Mouse (Mus musculus): ENCODE measurements around the gene Ndufb10. TPM values are rescaled to one million over a fixed set of nuclear protein-coding genes. Genes with fewer than 3 reads are reported as not detected.

Gene Ndufb10
- polyA plus RNA-seq, 1 experiment from 2014 or later: 223 TPM

DNA sequence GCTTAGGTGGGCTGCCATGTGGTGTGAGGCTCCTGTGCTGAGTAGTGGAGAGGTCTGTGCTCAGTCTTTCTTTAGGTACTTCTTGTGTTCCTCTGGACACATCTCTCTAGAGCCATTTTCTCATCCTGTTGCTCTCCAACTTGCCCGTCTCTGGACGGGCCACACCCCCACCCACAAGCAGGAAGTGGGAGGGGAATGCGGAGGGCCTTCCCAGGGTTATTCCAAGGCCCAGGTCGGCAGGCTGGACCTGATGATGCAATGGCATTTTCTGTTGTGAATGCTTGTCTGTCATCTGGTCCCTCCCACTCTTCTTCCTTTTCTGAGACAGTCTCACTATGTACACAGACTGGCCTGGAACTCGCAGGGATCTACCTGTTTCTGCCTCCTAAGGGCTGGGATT lies 52.1 kb downstream of the Ndufb10 start:
- DNase-seq (ENCODE audit: low spot score): no peak
- no peak overlapping the region for H3K4me2 ChIP-seq (replicated peaks; ENCODE audit: low read depth, low read length)
- H3K9ac ChIP-seq (ENCODE audit: low read depth, low read length): no peak overlapping the region

More for the DNA sequence above, 52.1 kb downstream of the Ndufb10 start:
- Histone ChIP-seq H3K9me3 (ENCODE audit: control insufficient read depth, low read length) (no peaks in the 10 kb centered on the region), H3K27me3 (ENCODE audit: control insufficient read depth, insufficient read depth, low read length) (no peaks in the 10 kb centered on the region), H3K4me1 (replicated peaks; ENCODE audit: control insufficient read depth, insufficient read depth, low read length) (peaks cover 3% of the 10 kb centered on the region), H3K4me3 (ENCODE audit: low read depth, low read length) (no peak overlapping the region), H3K27ac (ENCODE audit: low read depth, low read length) (no peak overlapping the region), H3K36me3 (ENCODE audit: control insufficient read depth, insufficient read depth, low read length) (no peaks in the 10 kb centered on the region)
- ATAC-seq (ENCODE audit: low FRiP score): no peak
- WGBS: 31% methylated on average over 5 of the region's 5 CpGs

Other genes with a start within 250 kb of the Ndufb10 start
- 27.8 and 37.7 TPM in 2 replicates for gene Mlst8, start 245.4 kb downstream of the Ndufb10 start, polyA plus RNA-seq (2014; fragmentation: Nextera tagmentation; extraction: Ambion mirVana)
- gene Caskin1, start 235.9 kb downstream of the Ndufb10 start, polyA plus RNA-seq (2014; fragmentation: Nextera tagmentation; extraction: Ambion mirVana): 6.4 and 9.2 TPM in 2 replicates
- gene Traf7, start 196.5 kb downstream of the Ndufb10 start, polyA plus RNA-seq (2014; fragmentation: Nextera tagmentation; extraction: Ambion mirVana): 65.8 and 71.1 TPM in 2 replicates
- 1.8 and 2.8 TPM in 2 replicates for gene Rab26, start 190.3 kb downstream of the Ndufb10 start, polyA plus RNA-seq (2014; fragmentation: Nextera tagmentation; extraction: Ambion mirVana)
- gene Pkd1, start 174.6 kb downstream of the Ndufb10 start, polyA plus RNA-seq (2014; fragmentation: Nextera tagmentation; extraction: Ambion mirVana): 16.0 and 22.2 TPM in 2 replicates
- gene Tsc2, start 91.8 kb downstream of the Ndufb10 start, polyA plus RNA-seq (2014; fragmentation: Nextera tagmentation; extraction: Ambion mirVana): 46.5 and 53.6 TPM in 2 replicates
- gene Nthl1, start 91.8 kb downstream of the Ndufb10 start, polyA plus RNA-seq (2014; fragmentation: Nextera tagmentation; extraction: Ambion mirVana): 12.0 and 16.2 TPM in 2 replicates
- gene Slc9a3r2, start 74.2 kb downstream of the Ndufb10 start, polyA plus RNA-seq (2014; fragmentation: Nextera tagmentation; extraction: Ambion mirVana): 36.0 and 36.3 TPM in 2 replicates
- gene Npw, start 66.0 kb downstream of the Ndufb10 start, polyA plus RNA-seq (2014; fragmentation: Nextera tagmentation; extraction: Ambion mirVana): not detected in 2 replicates
- 24.7 and 24.8 TPM in 2 replicates for gene Zfp598, start 54.8 kb downstream of the Ndufb10 start, polyA plus RNA-seq (2014; fragmentation: Nextera tagmentation; extraction: Ambion mirVana)
- gene Syngr3, start 34.5 kb downstream of the Ndufb10 start, polyA plus RNA-seq (2014; fragmentation: Nextera tagmentation; extraction: Ambion mirVana): 11.9 and 12.1 TPM in 2 replicates
- 44.3 and 47.5 TPM in 2 replicates for gene Gfer, start 28.3 kb downstream of the Ndufb10 start, polyA plus RNA-seq (2014; fragmentation: Nextera tagmentation; extraction: Ambion mirVana)
- 1.5 and 1.7 TPM in 2 replicates for gene Noxo1, start 28.2 kb downstream of the Ndufb10 start, polyA plus RNA-seq (2014; fragmentation: Nextera tagmentation; extraction: Ambion mirVana)
- gene Tbl3, start 16.8 kb downstream of the Ndufb10 start, polyA plus RNA-seq (2014; fragmentation: Nextera tagmentation; extraction: Ambion mirVana): 83.7 and 101 TPM in 2 replicates
- not detected in 2 replicates for gene Rnf151, start 6.4 kb downstream of the Ndufb10 start, polyA plus RNA-seq (2014; fragmentation: Nextera tagmentation; extraction: Ambion mirVana)
- 1,264 and 1,299 TPM in 2 replicates for gene Rps2, start 6.4 kb downstream of the Ndufb10 start, polyA plus RNA-seq (2014; fragmentation: Nextera tagmentation; extraction: Ambion mirVana)
- gene Rpl3l, start 3.3 kb upstream of the Ndufb10 start, polyA plus RNA-seq (2014; fragmentation: Nextera tagmentation; extraction: Ambion mirVana): 0.11 TPM in 1 of 2 replicates, not detected in the other
- 21.1 and 22.8 TPM in 2 replicates for gene Msrb1, start 12.2 kb upstream of the Ndufb10 start, polyA plus RNA-seq (2014; fragmentation: Nextera tagmentation; extraction: Ambion mirVana)
- 1.5 and 2.3 TPM in 2 replicates for gene Hs3st6, start 28.5 kb upstream of the Ndufb10 start, polyA plus RNA-seq (2014; fragmentation: Nextera tagmentation; extraction: Ambion mirVana)
- gene Meiob, start 79.8 kb upstream of the Ndufb10 start, polyA plus RNA-seq (2014; fragmentation: Nextera tagmentation; extraction: Ambion mirVana): not detected in 2 replicates
- 31.5 and 32.0 TPM in 2 replicates for gene Hagh, start 115.7 kb upstream of the Ndufb10 start, polyA plus RNA-seq (2014; fragmentation: Nextera tagmentation; extraction: Ambion mirVana)
- 18.4 and 23.5 TPM in 2 replicates for gene Fahd1, start 125.9 kb upstream of the Ndufb10 start, polyA plus RNA-seq (2014; fragmentation: Nextera tagmentation; extraction: Ambion mirVana)
- 0.12 and 0.40 TPM in 2 replicates for gene Igfals, start 141.5 kb upstream of the Ndufb10 start, polyA plus RNA-seq (2014; fragmentation: Nextera tagmentation; extraction: Ambion mirVana)
- 77.6 and 84.2 TPM in 2 replicates for gene Nubp2, start 161.9 kb upstream of the Ndufb10 start, polyA plus RNA-seq (2014; fragmentation: Nextera tagmentation; extraction: Ambion mirVana)
- gene Spsb3, start 162.2 kb upstream of the Ndufb10 start, polyA plus RNA-seq (2014; fragmentation: Nextera tagmentation; extraction: Ambion mirVana): 43.4 and 46.5 TPM in 2 replicates
- 22.7 and 24.2 TPM in 2 replicates for gene Eme2, start 170.6 kb upstream of the Ndufb10 start, polyA plus RNA-seq (2014; fragmentation: Nextera tagmentation; extraction: Ambion mirVana)
- 70.5 and 73.3 TPM in 2 replicates for gene Mrps34, start 170.6 kb upstream of the Ndufb10 start, polyA plus RNA-seq (2014; fragmentation: Nextera tagmentation; extraction: Ambion mirVana)
- gene Nme3, start 172.0 kb upstream of the Ndufb10 start, polyA plus RNA-seq (2014; fragmentation: Nextera tagmentation; extraction: Ambion mirVana): 45.9 and 49.7 TPM in 2 replicates
- 39.1 and 50.9 TPM in 2 replicates for gene Mapk8ip3, start 212.5 kb upstream of the Ndufb10 start, polyA plus RNA-seq (2014; fragmentation: Nextera tagmentation; extraction: Ambion mirVana)
- 214 and 237 TPM in 2 replicates for gene Jpt2, start 236.2 kb upstream of the Ndufb10 start, polyA plus RNA-seq (2014; fragmentation: Nextera tagmentation; extraction: Ambion mirVana)